Mouse (Mus musculus): Measurements from ENCODE around the gene Tmpo.

Tmpo gene

GRCm38 (mm10) chr10:91180761-91181460, at the start of gene Tmpo:
Tmpo (minus strand) TSS chr10:91181315.
- no peak for DNase-seq

GRCm38 (mm10) chr10:91230400-91230799, 49.3 kb upstream of the Tmpo start:
- DNase-seq, result no peak

GRCm38 (mm10) chr10:91229518-91229961, 48.4 kb upstream of the Tmpo start:
- DNase-seq, result peak; percentile 62 to 66

GRCm38 (mm10) chr10:91228924-91229517, 47.9 kb upstream of the Tmpo start:
- peak in 1 of 2 experiments; percentile 20 for DNase-seq

GRCm38 (mm10) chr10:91227034-91227433, 45.9 kb upstream of the Tmpo start:
- peak; percentile 48 to 60 for DNase-seq

- no peak for DNase-seq
Observed at GRCm38 (mm10) chr10:91222398-91223236, 41.5 kb upstream of the Tmpo start.

GRCm38 (mm10) chr10:91208899-91209667, 28.0 kb upstream of the Tmpo start:
- DNase-seq, result no peak

- peak; percentile 25 to 34 for DNase-seq
Observed at GRCm38 (mm10) chr10:91208461-91208860, 27.3 kb upstream of the Tmpo start.

- DNase-seq, result no peak
Observed at GRCm38 (mm10) chr10:91207275-91207674, 26.2 kb upstream of the Tmpo start.

- no peak for DNase-seq
Observed at GRCm38 (mm10) chr10:91205632-91206031, 24.5 kb upstream of the Tmpo start.

- no peak for DNase-seq
Observed at GRCm38 (mm10) chr10:91200581-91200980, 19.5 kb upstream of the Tmpo start.

- DNase-seq, result no peak
Observed at GRCm38 (mm10) chr10:91199238-91199780, 18.2 kb upstream of the Tmpo start.

GRCm38 (mm10) chr10:91197704-91198103, 16.6 kb upstream of the Tmpo start:
- DNase-seq, result no peak

- no peak for DNase-seq
Observed at GRCm38 (mm10) chr10:91196778-91197177, 15.7 kb upstream of the Tmpo start.

GRCm38 (mm10) chr10:91195680-91196079, 14.6 kb upstream of the Tmpo start:
- no peak for DNase-seq

- no peak for DNase-seq
Observed at GRCm38 (mm10) chr10:91195091-91195490, 14.0 kb upstream of the Tmpo start.

GRCm38 (mm10) chr10:91191851-91192250, 10.7 kb upstream of the Tmpo start:
- DNase-seq, result peak in 1 of 2 experiments; percentile 27

GRCm38 (mm10) chr10:91189476-91189875, 8.4 kb upstream of the Tmpo start:
- no peak for DNase-seq

GRCm38 (mm10) chr10:91188684-91189287, 7.7 kb upstream of the Tmpo start:
- DNase-seq, result no peak

- DNase-seq, result peak; percentile 90 to 93
Observed at GRCm38 (mm10) chr10:91187872-91188271, 6.8 kb upstream of the Tmpo start.

- peak; percentile 45 to 71 for DNase-seq
Observed at GRCm38 (mm10) chr10:91187349-91187748, 6.2 kb upstream of the Tmpo start.

GRCm38 (mm10) chr10:91185721-91186120, 4.6 kb upstream of the Tmpo start:
- DNase-seq, result no peak

All from cerebellum, postnatal 10 days (tissue).